Mouse (Mus musculus) ES-Bruce4 (cell line): ENCODE data around the gene Rasgrp1.

Experiments
- CTCF ChIP-seq: IDR thresholded peaks from one replicate; pipeline ENCODE4 v1.8.1; 2011; ENCODE audit warnings: low read depth, low read length
- EP300 ChIP-seq: IDR thresholded peaks from 2 replicates; pipeline ENCODE4 v1.6.1; 2011; ENCODE audit warnings: low read depth, low read length; ENCODE audit not compliant: insufficient read depth
- POLR2A ChIP-seq: IDR thresholded peaks from one replicate; pipeline ENCODE4 v1.8.1; 2011; ENCODE audit warnings: low read length; ENCODE audit not compliant: insufficient read depth

DNA sequence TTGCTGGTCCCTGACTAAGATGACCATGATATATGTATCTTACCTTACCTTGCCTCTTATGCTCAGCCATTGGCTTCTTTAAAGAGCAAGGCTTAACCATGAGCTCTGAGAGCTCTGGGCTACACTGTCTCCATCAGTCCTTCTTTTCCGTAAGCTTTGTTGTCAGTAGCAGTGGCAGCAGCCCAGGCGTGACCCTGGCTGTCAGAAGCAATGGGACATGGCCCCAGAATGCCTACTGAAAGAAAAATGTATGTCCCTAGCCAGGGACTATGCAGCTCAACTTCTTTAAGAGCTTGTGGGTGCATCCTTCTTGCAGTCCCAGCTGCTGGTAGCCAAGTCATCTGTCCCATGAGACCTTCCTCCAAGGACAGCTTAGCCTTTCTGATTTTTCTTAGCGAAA is 46.7 kb upstream of the Rasgrp1 start:
- no peak for TF ChIP-seq CTCF
- no peak for TF ChIP-seq POLR2A
- no peak for TF ChIP-seq EP300
